Mouse (Mus musculus) embryonic facial prominence, embryonic 13.5 days (tissue): ENCODE results near the gene Agbl1. TPM values are rescaled to one million over a fixed set of nuclear protein-coding genes. Genes with fewer than 3 reads are reported as not detected.

Experiments
- ATAC-seq: fragments of 200-750 bp; cut with Nextera tagmentation; 2 replicates; pipeline ENCODE4 v1.8.0; 2017; ENCODE audit warnings: low read depth; ENCODE audit not compliant: insufficient number of reproducible peaks, insufficient read depth, low FRiP score, low TSS enrichment
- H3K27ac ChIP-seq: fragments of 300-500 bp; sonication (generic); 2 replicates; pipeline ENCODE4 v1.5.1; 2015; ENCODE audit warnings: moderate library complexity, mild to moderate bottlenecking, inconsistent platforms
- H3K27me3 ChIP-seq: fragments of 300-500 bp; sonication (generic); 2 replicates; pipeline ENCODE4 v1.6.1; 2015; ENCODE audit warnings: mild to moderate bottlenecking, inconsistent platforms
- H3K36me3 ChIP-seq: fragments of 300-500 bp; sonication (generic); 2 replicates; pipeline ENCODE4 v1.6.1; 2015; ENCODE audit warnings: mild to moderate bottlenecking, inconsistent platforms
- H3K4me1 ChIP-seq: fragments of 300-500 bp; sonication (generic); 2 replicates; pipeline ENCODE4 v1.6.1; 2015; ENCODE audit warnings: inconsistent platforms
- H3K4me2 ChIP-seq: fragments of 300-500 bp; sonication (generic); 2 replicates; pipeline ENCODE4 v1.6.1; 2015; ENCODE audit warnings: moderate library complexity, mild to moderate bottlenecking, inconsistent platforms
- H3K4me3 ChIP-seq: fragments of 300-500 bp; sonication (generic); 2 replicates; pipeline ENCODE4 v1.5.1; 2015; ENCODE audit warnings: mild to moderate bottlenecking, inconsistent platforms
- H3K9ac ChIP-seq: fragments of 300-500 bp; sonication (generic); 2 replicates; pipeline ENCODE4 v1.6.1; 2015; ENCODE audit warnings: mild to moderate bottlenecking, inconsistent platforms
- H3K9me3 ChIP-seq: fragments of 300-500 bp; sonication (generic); 2 replicates; pipeline ENCODE4 v1.6.1; 2016; ENCODE audit warnings: inconsistent platforms
- WGBS: fragments of 180-500 bp; shearing (Covaris S2); methylation state at CpG from one replicate; pipeline ENCODE4 v1.1.7; 2015; ENCODE audit warnings: mixed read lengths; 5-methylcytosine and 5-hydroxymethylcytosine counted together
- polyA plus RNA-seq: library from polyadenylated mRNA; unstranded; fragments of >200 nt; fragmentation: Nextera tagmentation; extraction: Ambion mirVana; gene quantifications from 2 replicates; pipeline ENCODE4 v1.2.1, GENCODE M21; 2015

The Agbl1 gene
- polyA plus RNA-seq, 1 experiment from 2014 or later, result not detected

DNA sequence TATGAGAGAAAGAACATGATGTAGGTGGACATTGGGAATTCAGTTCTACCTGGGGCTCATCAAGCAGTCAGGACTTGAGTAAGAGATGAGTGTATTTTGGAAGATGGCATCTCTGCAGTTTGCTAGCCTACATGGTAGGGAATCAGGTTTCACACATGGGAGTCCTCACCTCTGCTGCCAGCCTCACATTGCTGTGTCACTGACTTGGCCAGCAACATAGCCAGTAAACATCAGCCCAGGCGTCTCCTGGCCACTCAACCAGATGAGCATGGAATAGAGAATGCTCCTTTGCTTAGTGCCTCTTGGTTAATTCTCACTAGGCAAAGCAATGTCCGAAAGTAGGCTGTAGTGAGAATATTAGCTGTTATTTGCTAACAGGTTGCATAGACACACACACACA is 255.9 kb downstream of the Agbl1 start:
- Histone ChIP-seq H3K4me3 (no peak overlapping the region), H3K4me1 (no peaks in the 10 kb centered on the region), H3K36me3 (no peaks in the 10 kb centered on the region), H3K9ac (no peak overlapping the region), H3K27ac (no peak overlapping the region), H3K9me3 (no peaks in the 10 kb centered on the region), H3K4me2 (no peak overlapping the region), H3K27me3 (no peaks in the 10 kb centered on the region)
- WGBS, result 91% methylated on average over 2 of the region's 2 CpGs
- ATAC-seq, result no peak

DNA sequence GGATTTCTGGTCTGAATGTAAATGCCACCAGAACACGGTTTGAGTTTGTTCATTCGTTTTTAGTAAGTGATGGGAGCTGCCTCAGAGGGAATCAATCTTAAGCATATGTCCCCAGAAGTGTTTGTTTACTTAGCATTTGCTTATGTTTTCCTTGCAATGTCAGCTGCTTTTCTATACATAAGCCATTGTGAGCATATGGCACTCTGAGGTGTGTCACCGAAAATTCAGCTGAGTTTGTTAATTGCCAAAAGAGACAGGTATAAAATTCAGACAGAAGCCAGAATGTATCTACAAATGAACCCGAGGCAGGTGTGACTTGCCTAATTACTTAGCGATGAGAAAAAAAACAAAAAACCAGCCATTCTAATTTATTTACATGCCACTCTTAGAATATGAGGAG is 257.8 kb downstream of the Agbl1 start:
- WGBS, result 83% methylated on average over 5 of the region's 5 CpGs
- H3K4me1 ChIP-seq, result no peaks in the 10 kb centered on the region
- H3K27ac ChIP-seq, result no peak overlapping the region
- no peaks in the 10 kb centered on the region for H3K9me3 ChIP-seq
- no peaks in the 10 kb centered on the region for H3K27me3 ChIP-seq
- no peaks in the 10 kb centered on the region for H3K36me3 ChIP-seq
- H3K4me3 ChIP-seq, result no peak overlapping the region
- no peak overlapping the region for H3K4me2 ChIP-seq
- ATAC-seq, result no peak
- H3K9ac ChIP-seq, result no peak overlapping the region

DNA sequence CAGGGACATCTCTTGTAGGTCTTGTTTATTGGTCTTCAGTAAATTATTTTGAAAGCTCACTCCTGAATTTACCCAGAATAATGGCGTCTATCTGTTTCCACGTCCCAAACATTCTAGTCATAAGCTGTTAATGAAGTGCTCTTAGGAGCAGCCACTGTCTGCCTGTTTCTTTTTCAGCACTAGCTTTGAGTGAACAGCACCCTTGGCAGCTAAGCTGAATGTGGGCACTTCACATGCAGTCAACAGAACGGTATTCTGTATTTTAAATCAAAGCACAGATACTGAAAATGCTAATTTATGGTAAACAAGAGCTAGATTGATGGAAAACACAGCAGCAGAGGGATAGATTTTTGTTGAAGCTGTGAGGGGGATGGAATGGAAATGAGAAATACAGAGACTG is 294.6 kb downstream of the Agbl1 start:
- Histone ChIP-seq H3K4me2 (no peak overlapping the region), H3K36me3 (no peaks in the 10 kb centered on the region), H3K9me3 (no peaks in the 10 kb centered on the region), H3K27ac (no peak overlapping the region), H3K4me3 (no peak overlapping the region), H3K27me3 (no peaks in the 10 kb centered on the region), H3K4me1 (no peaks in the 10 kb centered on the region), H3K9ac (no peak overlapping the region)
- no peak for ATAC-seq
- 47% methylated on average over 3 of the region's 3 CpGs for WGBS

DNA sequence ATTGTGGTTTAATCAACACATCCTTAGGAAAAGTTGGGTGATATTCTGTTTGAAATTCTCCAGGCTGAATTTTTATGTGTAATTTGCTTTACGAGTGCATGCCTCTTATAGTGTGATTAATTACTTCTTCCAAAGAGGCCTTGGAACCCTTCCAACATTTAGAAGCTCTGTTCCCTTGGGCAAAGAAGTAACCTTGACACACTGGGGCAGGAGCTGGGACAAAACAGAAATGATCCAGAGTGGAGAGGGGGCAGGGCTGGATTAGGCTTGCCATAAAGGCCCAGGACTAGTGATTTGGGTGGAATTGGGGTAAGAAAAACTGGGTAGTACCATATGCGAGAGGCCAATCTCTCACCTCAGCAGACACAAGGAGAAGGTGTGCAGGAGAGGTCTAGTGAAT is 316.8 kb downstream of the Agbl1 start:
- 57% methylated on average over 2 of the region's 2 CpGs for WGBS
- Histone ChIP-seq H3K9ac (no peak overlapping the region), H3K4me1 (no peaks in the 10 kb centered on the region), H3K27me3 (no peaks in the 10 kb centered on the region), H3K27ac (no peak overlapping the region), H3K36me3 (no peaks in the 10 kb centered on the region), H3K9me3 (no peaks in the 10 kb centered on the region), H3K4me2 (no peak overlapping the region), H3K4me3 (no peak overlapping the region)
- ATAC-seq, result no peak

DNA sequence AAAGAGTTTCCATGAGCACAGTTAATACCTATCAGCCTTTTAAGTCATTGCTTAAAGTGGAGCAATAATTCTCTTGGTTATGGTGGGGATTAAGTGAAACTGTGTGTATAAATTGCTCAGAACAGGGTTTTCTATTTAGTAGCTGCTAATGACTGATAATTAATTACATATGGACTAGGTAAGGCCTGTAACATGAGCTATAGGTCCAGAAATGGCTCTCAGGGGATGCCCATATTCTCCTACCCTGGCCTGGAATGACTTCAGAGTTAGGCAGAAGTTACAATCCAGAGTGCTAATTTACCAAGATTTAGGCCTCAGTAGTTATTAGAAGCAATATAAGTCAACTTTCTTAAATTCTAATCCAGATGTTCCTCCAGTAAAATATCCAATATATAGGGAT is 317.6 kb downstream of the Agbl1 start:
- H3K36me3 ChIP-seq, result no peaks in the 10 kb centered on the region
- no peak overlapping the region for H3K4me3 ChIP-seq
- no peak overlapping the region for H3K27ac ChIP-seq
- no peak overlapping the region for H3K9ac ChIP-seq
- H3K27me3 ChIP-seq, result no peaks in the 10 kb centered on the region
- no peak for ATAC-seq
- no peak overlapping the region for H3K4me2 ChIP-seq
- H3K9me3 ChIP-seq, result no peaks in the 10 kb centered on the region
- H3K4me1 ChIP-seq, result no peaks in the 10 kb centered on the region

DNA sequence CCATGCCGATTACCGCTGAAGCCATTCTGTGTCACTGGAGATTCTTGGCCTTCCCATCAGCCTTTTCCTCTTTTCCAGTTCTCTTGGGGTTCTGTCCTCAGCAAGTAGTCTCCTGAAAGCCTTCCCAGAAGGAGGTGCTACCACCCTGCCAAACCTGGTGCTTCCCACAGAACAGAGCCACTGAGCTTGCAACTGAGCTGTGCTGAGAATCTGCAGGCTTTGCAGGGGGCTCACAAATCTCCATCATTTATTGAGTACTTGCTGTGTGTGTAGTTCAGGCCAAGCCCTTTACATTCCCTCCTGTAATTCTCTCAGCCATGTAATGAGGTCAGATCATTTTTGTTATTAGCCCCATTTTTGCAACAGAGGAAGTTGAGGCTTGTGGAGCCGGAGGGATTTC is 322.2 kb downstream of the Agbl1 start:
- WGBS, result 61% methylated on average over 3 of the region's 3 CpGs
- Histone ChIP-seq H3K27me3 (no peaks in the 10 kb centered on the region), H3K9me3 (no peaks in the 10 kb centered on the region), H3K36me3 (no peaks in the 10 kb centered on the region), H3K4me2 (no peak overlapping the region), H3K9ac (no peak overlapping the region), H3K27ac (no peak overlapping the region), H3K4me1 (no peaks in the 10 kb centered on the region), H3K4me3 (no peak overlapping the region)
- no peak for ATAC-seq

DNA sequence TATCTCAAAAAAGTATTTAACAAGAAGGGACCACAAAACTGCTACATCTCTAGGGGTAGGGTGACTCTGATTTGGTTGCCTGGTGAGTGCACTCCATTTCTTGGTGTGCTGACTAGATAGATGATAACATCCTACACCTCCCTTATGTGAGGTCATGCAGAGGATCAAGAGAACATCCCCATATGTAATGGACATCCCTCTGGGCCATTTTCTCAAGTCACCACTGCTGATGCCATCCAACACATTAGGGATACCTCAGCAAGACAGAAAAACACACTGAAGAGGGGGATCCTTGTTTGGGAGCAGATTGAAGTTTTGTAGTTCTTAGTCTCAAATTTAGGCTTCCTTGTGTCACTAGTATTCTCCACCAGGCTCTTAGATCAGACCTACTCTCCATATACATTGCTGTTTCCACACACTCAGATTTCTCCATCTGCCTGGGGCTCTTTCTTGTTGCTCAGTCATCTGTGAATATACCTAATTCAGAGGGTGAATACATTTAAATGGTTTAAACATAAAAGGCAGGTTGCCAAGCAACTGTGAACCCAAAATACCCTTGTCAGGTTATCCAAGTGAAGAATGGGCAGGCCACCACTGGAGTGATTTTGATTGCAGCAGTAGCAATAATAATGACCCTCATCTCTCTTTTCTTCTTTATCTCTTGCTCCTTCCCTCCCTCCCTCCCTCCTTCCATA is 331.0 kb downstream of the Agbl1 start:
- no peak overlapping the region for H3K27ac ChIP-seq
- H3K9ac ChIP-seq, result no peak overlapping the region
- no peak for ATAC-seq

DNA sequence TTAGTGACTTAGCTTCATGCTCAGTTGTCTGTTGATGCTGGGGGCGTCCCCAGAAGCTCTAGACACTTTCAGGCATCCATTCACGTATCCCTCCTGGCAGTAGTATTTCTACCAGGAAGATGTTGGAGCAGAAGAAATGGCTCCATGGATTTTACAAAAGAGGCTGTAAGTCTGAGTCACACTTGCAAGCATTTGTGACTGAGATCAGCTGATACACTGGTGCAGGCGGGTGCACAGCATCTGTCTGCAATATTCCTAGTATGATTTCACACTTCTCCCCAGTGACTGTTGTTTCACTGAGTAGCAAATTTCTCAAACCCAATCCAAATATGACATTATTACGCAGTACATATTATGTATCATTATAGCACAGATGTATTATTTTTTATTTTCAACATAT is 332.8 kb downstream of the Agbl1 start:
- 65% methylated on average over 4 of the region's 4 CpGs for WGBS
- no peaks in the 10 kb centered on the region for H3K4me1 ChIP-seq
- no peaks in the 10 kb centered on the region for H3K27me3 ChIP-seq
- H3K9me3 ChIP-seq, result no peaks in the 10 kb centered on the region
- H3K4me2 ChIP-seq, result no peak overlapping the region
- no peak overlapping the region for H3K9ac ChIP-seq
- H3K27ac ChIP-seq, result no peak overlapping the region
- ATAC-seq, result no peak
- no peaks in the 10 kb centered on the region for H3K36me3 ChIP-seq
- H3K4me3 ChIP-seq, result no peak overlapping the region

More for the DNA sequence above, 331.0 kb downstream of the Agbl1 start:
- Histone ChIP-seq H3K4me3 (no peak overlapping the region), H3K9me3 (no peaks in the 10 kb centered on the region), H3K4me1 (no peaks in the 10 kb centered on the region), H3K4me2 (no peak overlapping the region), H3K27me3 (no peaks in the 10 kb centered on the region), H3K36me3 (no peaks in the 10 kb centered on the region)

DNA sequence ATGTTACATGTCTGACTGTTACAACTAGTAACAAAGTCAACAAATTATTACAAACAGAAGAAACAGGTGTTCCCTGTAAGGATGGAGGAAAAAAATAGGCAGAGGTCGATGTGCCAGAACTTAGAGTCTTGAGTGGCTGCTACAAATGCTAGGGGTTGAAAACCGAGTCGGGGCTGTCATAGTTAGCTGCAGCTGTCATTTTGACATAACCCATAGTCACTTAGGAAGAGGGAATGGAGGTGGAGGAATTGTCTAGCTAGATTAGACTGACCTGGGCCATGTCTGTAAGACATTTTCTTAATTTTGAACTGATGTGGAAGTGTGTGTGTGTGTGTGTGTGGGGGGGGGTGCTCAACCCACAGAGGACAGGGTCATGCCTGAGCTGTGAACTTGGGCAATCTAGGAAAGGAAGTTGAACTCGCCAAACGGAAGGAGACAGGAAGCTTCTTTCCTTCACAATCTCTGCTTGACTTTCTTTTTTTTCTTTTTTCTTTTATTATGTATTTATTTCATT is 364.9 kb downstream of the Agbl1 start:
- Histone ChIP-seq H3K4me2 (no peak overlapping the region), H3K9ac (no peak overlapping the region), H3K36me3 (no peaks in the 10 kb centered on the region), H3K27ac (no peak overlapping the region), H3K27me3 (no peaks in the 10 kb centered on the region), H3K4me3 (no peak overlapping the region), H3K9me3 (no peaks in the 10 kb centered on the region), H3K4me1 (no peaks in the 10 kb centered on the region)
- no peak for ATAC-seq
- 62% methylated on average over 5 of the region's 5 CpGs for WGBS

DNA sequence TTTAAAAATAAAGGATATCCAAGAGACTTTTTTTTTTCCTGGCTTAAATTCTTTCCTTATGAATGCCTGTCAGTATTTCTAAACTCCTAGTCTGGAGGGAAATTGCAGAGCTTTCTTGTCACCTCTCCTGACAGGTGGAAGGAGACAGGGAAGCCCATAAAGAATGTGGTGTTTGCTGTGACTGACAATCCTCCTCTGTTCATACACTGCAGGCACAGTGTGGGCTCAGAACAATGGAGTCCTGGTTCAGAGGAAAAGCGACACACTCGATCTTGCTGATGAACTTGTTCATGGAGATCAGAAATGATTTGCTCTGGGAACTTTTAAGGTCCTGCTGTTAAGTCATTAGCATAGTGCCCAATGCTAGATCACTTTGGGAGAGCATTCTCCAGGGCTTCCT is 368.1 kb downstream of the Agbl1 start:
- H3K9ac ChIP-seq, result no peak overlapping the region
- no peak overlapping the region for H3K4me3 ChIP-seq
- WGBS, result 29% methylated on average over 2 of the region's 2 CpGs
- H3K36me3 ChIP-seq, result no peaks in the 10 kb centered on the region
- H3K27me3 ChIP-seq, result no peaks in the 10 kb centered on the region
- no peaks in the 10 kb centered on the region for H3K4me1 ChIP-seq
- H3K4me2 ChIP-seq, result no peak overlapping the region
- H3K27ac ChIP-seq, result no peak overlapping the region
- ATAC-seq, result no peak
- H3K9me3 ChIP-seq, result no peaks in the 10 kb centered on the region

DNA sequence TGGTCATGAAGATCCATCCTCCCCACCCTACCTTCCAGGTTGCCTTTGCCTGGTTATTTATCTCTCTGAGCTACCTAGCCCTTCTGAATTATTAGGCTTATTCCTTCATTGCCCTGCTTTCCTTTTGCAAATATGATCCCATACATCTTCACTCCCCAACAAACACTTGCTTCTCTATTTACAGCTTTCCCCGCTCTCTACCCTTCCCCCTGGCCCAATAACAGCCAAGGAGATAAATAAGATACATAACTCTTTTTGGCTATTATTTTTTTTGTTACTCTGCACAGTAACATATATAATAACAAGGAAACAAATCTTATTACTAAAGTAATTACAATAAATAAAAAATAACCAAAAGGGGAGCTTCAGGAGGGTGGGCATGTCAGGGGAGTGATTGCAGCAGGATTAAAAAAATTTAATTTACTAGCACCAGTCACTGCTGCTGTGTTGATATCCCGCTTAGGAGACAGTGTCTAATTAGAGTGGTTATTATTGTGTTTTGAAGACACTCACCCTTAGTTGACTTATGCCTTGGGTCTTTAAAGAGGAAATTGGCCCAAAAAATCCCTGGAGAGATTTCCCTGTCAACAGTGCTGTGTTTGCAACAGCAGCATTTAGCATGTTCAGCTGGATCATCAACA is 370.5 kb downstream of the Agbl1 start:
- 81% methylated on average over 2 of the region's 2 CpGs for WGBS
- H3K27ac ChIP-seq, result no peak overlapping the region
- no peaks in the 10 kb centered on the region for H3K36me3 ChIP-seq
- ATAC-seq, result no peak
- no peaks in the 10 kb centered on the region for H3K27me3 ChIP-seq
- no peaks in the 10 kb centered on the region for H3K4me1 ChIP-seq
- no peak overlapping the region for H3K9ac ChIP-seq
- H3K9me3 ChIP-seq, result no peaks in the 10 kb centered on the region
- no peak overlapping the region for H3K4me3 ChIP-seq
- no peak overlapping the region for H3K4me2 ChIP-seq

DNA sequence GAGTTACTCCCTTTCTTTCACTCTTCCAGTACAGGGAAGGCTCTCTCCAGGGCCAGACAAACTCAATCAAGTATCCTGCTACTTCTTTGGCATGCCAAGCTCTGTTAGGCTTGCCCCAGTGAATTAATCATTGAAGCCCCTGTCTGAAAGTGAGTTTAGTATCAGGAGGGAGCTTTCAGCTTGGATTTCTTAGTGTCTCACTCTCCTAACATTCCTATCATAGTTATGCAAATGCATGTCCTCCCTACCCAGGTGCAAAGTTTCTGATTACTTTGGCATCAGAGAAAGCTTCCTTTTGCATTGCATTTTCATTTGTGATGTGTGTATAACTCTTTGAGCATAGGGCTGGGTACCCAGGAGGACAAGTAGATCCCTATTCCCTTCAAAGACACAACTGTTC is 399.8 kb downstream of the Agbl1 start:
- H3K9me3 ChIP-seq, result no peaks in the 10 kb centered on the region
- H3K36me3 ChIP-seq, result no peaks in the 10 kb centered on the region
- no peak overlapping the region for H3K27ac ChIP-seq
- H3K4me3 ChIP-seq, result no peak overlapping the region
- H3K4me1 ChIP-seq, result 0 out of 2 replicates have a peak, but pooled peaks cover 3% of the 10 kb centered on the region
- H3K4me2 ChIP-seq, result no peak overlapping the region
- no peaks in the 10 kb centered on the region for H3K27me3 ChIP-seq
- no peak for ATAC-seq
- no peak overlapping the region for H3K9ac ChIP-seq
